Mouse (Mus musculus) ovary, postnatal 10 days (tissue): Measurements from ENCODE around the gene Rnf167.

ENCODE experiments used
- DNase-seq: peaks from one replicate; pipeline ENCODE4 v3.0.0; 2022; ENCODE audit warnings: low spot score

Rnf167 gene

DNA sequence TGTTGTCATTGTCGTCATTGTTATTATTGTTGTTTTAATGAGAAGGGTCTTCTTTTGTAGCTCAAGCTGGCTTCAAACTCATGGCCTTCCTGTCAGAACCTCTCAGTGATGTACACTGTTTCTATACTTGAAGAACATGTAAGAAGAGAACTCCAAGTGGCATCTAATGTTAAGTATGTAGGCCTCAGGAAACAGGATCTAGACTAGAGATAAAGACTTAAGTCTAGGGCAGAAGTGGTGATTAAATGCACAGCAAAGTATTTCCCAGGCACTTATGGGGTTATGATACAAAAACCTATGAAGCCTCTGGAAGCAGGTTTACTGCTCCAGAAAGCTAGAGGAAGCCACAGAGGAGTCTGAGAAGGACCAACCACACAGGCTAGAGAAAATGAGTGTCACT lies 8.7 kb upstream of the Rnf167 start:
- no peak for DNase-seq

GRCm38 (mm10) chr11:70638714-70639278 lies 8.2 kb upstream of the Rnf167 start, which contains the start of gene Gp1ba:
TSS of gene Gp1ba (plus strand) at chr11:70639122.
- DNase-seq = no peak

GRCm38 (mm10) chr11:70639976-70640375 lies 7.1 kb upstream of the Rnf167 start:
- DNase-seq = no peak

DNA sequence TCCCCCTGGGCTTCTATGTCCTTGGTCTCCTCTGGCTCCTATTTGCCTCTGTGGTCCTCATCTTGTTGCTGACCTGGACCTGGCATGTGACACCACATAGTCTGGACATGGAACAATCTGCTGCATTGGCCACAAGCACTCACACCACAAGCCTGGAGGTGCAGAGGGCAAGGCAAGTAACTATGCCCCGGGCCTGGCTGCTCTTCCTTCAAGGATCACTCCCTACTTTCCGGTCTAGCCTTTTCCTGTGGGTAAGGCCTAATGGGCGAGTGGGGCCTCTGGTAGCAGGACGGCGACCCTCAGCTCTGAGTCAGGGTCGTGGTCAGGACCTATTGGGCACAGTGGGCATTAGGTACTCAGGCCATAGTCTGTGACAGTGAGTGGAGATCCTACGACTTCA lies 5.8 kb upstream of the Rnf167 start:
- DNase-seq = no peak

- DNase-seq = no peak
These were observed 4.0 kb upstream of the Rnf167 start for GRCm38 (mm10) chr11:70643051-70643450.

DNA sequence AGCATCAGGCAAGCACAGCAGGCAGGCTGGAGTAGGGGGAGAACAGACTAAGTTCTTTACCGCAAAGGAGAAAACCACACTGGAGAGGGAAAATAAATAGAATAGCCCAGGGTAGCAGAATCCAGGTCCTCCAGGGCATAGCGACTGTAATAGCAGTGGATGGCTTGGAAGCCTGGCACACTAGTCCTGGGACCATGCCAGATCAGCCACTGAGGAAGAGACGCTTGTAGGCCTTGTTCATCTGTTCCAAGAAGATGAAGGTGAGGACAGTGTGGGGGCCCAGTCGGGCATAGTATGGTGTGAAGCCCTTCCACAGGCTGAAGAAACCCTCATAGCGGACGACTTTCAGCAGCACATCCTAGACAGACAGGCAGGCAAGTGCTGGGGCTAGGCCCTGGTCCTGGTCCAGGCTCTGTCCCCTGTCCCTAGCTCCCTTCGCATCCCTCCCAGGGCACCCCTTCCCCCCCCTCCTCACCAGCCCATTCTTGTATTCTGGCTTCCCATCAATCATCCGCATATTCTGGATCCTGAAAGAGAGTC lies 2.4 kb upstream of the Rnf167 start:
- DNase-seq = no peak

GRCm38 (mm10) chr11:70645461-70646258 lies 1.4 kb upstream of the Rnf167 start:
- no peak for DNase-seq

DNA sequence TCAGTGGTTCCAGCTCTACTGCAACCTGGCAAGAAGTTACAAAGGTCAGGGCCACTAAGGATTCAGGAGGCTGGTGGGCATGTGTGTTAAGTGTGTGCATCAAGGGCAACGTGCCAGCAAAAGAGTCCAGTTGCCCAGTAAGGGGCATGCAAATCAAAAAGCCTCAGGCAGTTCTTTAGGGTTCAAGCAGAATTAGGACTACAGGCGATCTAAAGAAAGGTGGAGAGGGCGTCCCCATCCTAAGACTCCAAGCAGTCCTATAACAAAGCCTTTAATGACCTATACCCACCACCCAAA lies 828 bp upstream of the Rnf167 start:
- no peak for DNase-seq

GRCm38 (mm10) chr11:70647716-70648420 lies 833 bp downstream of the Rnf167 start:
- DNase-seq = no peak

GRCm38 (mm10) chr11:70648512-70648911 lies 1.5 kb downstream of the Rnf167 start:
- DNase-seq = no peak

DNA sequence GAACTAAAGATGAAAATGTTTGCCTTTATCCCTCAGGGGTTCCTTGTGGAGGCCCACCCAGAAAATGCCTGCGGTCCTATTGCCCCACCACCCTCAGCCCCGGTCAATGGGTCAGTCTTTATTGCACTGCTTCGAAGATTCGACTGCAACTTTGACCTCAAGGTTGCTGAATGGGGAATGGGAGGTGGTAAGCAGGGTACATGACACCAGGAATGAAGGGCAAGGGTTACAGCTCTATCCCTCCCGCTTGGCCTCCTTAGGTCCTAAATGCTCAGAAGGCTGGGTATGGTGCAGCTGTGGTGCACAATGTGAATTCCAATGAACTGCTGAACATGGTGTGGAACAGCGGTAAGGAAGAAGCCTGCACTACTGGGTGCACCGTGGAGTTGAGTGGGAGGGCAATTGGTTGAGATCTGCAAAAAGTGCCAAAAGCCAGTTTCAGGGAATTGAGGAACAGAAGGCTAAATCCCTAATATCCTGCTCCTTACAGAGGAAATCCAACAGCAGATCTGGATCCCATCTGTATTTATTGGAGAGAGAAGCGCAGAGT lies 2.2 kb downstream of the Rnf167 start:
- DNase-seq = no peak

- no peak for DNase-seq
These were observed 3.5 kb downstream of the Rnf167 start for GRCm38 (mm10) chr11:70650322-70651175.

DNA sequence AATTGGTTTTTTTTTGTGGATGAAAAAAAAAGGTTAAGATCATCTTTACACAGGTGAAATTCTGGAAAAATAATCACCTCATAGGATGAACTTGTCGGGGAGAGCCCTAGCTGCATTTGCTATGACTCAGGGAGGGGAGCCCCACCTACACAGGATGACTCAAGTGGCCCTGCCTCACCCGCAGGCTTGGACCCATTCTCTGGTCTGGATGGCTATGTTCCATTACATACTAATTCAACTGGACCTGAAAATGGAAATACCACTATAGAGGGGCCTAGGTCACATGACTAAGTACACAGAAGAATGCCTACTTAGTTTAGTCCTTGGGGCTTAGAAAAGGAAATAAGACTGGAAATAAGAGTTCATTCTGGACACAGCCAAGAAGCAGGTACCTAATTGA lies 4.4 kb downstream of the Rnf167 start:
- DNase-seq = no peak

GRCm38 (mm10) chr11:70652029-70652883 lies 5.2 kb downstream of the Rnf167 start:
- no peak for DNase-seq

DNA sequence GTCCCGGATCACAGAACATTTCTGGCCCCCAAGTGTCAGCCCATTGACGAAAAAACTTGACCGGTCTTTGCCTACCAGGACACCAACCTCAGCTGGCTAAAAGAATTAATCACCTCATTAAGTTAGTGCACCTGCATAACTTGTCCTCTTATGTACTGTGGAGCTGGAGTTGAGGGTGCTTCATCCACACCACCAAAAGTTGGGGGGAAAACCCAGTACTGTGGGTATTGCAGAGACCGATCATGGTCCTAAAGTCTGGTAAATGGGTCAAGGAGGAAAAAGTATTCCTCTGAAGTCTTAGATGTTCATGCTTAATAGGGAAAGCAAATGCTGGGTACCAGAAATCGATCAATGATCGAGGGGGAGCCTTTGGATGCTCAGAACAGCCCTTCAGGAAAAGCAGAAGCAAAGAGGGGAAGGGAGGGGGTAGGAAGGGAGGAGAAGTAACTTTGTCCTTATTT lies 5.9 kb downstream of the Rnf167 start:
- DNase-seq = no peak

DNA sequence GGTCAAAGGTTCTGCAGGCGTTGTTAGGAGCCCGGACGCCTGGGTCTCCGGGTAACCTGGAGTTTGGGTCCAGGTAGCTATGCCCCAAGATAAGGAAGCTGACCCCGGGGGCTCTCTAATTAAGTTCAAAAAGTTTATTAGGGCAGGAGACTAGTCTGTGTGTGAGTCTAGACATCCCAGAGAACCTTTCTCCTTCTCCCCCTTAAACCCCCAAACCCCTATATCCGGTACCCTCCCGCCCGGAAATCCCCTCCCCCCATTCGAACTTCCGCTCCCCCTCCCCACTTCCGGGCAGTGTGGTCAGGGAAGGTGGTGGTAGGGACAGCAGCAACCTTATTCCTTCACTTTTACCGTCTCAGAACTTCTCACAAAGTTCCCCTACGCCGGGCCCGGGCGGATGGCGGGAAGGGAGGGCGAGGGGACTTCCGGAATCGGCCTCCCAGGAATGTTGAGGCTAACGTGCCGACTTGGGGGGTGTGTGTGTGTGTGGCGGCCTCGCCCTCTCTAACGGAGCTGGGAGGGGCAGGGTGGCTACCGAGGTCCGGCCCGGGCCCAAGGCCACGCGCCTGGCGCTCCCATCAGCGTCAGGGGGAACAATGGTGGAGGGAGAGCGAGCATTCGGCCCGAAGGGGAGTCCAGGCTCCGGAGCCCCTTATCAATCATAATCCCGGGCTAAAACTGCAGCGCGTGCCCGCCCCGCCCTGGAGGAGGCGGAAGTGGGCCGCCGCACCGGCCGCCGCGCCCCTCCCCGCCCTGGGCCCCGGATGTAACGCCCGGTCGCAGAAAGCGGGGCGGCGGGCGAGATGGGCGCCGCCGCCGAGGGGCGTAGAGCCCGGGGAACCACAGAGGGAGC lies 6.5 kb downstream of the Rnf167 start:
- peak; percentile 58 for DNase-seq

DNA sequence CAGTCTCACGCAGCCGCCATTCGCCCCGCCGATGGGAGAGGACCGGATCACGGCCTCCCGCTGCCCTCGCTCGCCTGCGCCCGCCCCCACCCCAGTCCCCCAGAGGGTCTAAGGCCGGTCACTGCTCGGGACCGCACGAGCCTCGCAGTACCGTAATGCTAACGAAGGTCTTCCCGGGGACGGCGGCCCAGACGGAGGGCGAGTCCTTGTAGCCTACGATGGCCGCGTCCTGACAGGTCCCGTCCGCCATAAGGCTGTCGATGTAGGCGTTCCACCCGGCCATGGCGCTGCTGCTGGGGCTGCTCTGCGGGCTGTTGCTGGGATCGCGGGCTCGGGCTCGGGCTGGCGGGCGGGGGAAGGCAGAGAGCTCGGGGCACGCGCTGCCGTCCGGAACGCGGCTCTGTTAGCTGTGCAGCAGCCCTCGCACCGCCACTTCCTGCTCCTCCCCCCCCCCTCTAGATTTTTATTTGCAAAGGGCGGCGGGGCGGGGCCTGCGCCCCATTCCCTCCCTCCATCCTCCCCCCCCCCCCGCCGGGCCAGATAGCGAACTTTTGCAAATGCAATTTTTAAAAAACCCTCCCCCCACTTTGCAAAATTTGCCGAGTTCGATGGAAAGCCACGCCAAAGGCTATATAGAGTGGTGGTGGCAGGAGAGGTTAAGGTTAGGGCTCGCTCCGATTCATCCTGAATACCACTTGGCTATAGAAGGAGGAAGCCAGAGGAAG lies 7.3 kb downstream of the Rnf167 start, which contains the start of gene Pfn1:
Pfn1 (minus strand) TSS at position 447 of the 725 bp plus-strand sequence.
- DNase-seq = peak; percentile 62

DNA sequence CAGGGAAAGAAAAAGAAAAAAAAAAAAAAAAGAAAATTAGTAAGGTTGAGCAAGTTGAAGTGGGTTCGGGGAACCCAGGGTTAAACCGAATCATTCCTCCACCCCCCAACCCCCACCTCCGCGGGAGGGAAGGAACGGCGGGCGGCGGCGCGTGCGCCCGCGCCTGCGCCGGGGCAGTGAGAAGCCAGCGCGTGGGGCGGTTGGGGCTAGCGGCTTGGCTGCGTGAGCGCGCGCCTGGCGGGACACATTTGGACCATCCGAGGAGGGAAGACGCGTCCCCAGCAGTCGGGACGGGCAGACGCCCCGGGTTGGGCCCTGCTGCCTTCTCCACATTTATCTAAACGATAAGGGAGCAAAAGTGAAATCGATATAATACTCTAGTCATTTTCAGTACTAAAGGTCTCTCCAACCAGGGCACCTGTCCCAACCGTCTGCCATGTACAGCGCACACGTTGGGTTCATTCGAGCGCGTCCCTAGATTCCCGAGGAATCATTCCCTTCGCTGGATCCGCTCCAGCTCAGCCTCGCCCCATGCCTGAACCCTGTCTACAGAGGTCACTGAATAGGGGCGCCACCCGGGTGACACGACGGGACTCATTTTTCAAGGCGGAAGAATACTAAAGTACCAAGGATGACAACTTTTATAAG lies 8.0 kb downstream of the Rnf167 start:
- peak; percentile 62 for DNase-seq
